Mouse (Mus musculus) thymus, postnatal 0 days (tissue): ENCODE measurements around the gene Nfe2. TPM values are rescaled to one million over a fixed set of nuclear protein-coding genes. Genes with fewer than 3 reads are reported as not detected.

ENCODE experiments used
- DNase-seq: peaks from one replicate; pipeline ENCODE4 v3.0.0-alpha.2; 2015; ENCODE audit warnings: low spot score
- microRNA counts: library from miRNA; unstranded; fragments of <30 nt; microRNA quantifications from one replicate; lab custom pipeline; 2015
- microRNA-seq: library from miRNA; unstranded; fragments of <30 nt; microRNA quantifications from one replicate; pipeline ENCODE4, GENCODE M21; 2016; ENCODE audit warnings: borderline number of aligned reads
- polyA plus RNA-seq: library from polyadenylated mRNA; unstranded; fragments of >200 nt; fragmentation: Nextera tagmentation; extraction: Ambion mirVana; gene quantifications from 2 replicates; pipeline ENCODE4 v1.2.1, GENCODE M21; 2015

Gene Nfe2
- polyA plus RNA-seq, 1 experiment from 2014 or later = 9.1 TPM

GRCm38 (mm10) chr15:103216052-103216451, 42.2 kb downstream of the Nfe2 start:
- no peak for DNase-seq

- peak; percentile 97 for DNase-seq
Measured at GRCm38 (mm10) chr15:103214971-103215907, 43.0 kb downstream of the Nfe2 start.

DNA sequence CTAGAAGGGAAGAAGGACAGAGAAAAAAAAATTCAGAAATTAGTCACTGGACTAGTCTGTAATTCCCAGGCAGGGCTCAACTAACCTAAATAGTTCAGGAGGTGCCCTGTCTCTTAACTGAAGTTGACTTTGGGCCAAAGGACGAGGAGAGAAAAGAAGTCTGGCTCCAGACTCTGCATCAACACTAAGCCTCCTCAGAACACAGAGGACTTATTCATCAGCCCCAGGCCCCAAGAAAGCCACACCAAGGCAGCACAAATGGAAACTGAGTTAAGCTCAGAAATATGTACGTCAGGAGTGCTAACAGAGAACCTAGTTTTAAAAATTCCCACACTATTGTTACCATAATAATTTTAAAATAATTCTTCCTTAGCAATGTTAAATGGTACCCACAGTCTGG, 44.1 kb downstream of the Nfe2 start:
- DNase-seq = no peak

GRCm38 (mm10) chr15:103205156-103205555, 53.0 kb downstream of the Nfe2 start:
- DNase-seq = peak; percentile 23

GRCm38 (mm10) chr15:103202088-103202793, 56.0 kb downstream of the Nfe2 start:
- no peak for DNase-seq

MicroRNA genes within 50 kb of the gene (microRNA counts, 519-probe panel; counts per million panel counts)
- 4,882 counts per million, percentile 83 among the panel's probes with 10 or more counts for microRNA mmu-miR-148b (lab: Ali Mortazavi, UCI)

Small RNA genes within 50 kb of the gene (microRNA-seq; reads per million reads assigned to microRNA genes)
- gene Mir148b = 590 reads per million, percentile 65 among the genes with 10 or more reads in this experiment

Other genes with a start within 250 kb of the Nfe2 start
- 0.07 and 0.17 TPM in 2 replicates for gene Hoxc4, start 239.5 kb downstream of the Nfe2 start, polyA plus RNA-seq
- gene Smug1, start 91.3 kb downstream of the Nfe2 start, polyA plus RNA-seq = 7.5 and 8.9 TPM in 2 replicates
- gene Cbx5, start 18.6 kb downstream of the Nfe2 start, polyA plus RNA-seq = 55.7 and 60.1 TPM in 2 replicates
- 683 and 713 TPM in 2 replicates for gene Hnrnpa1, start 18.0 kb downstream of the Nfe2 start, polyA plus RNA-seq
- 188 and 210 TPM in 2 replicates for gene Copz1, start 14.3 kb upstream of the Nfe2 start, polyA plus RNA-seq
- 0.06 TPM in 1 of 2 replicates, not detected in the other for gene Gpr84, start 52.2 kb upstream of the Nfe2 start, polyA plus RNA-seq
- 5.0 and 6.0 TPM in 2 replicates for gene Zfp385a, start 81.7 kb upstream of the Nfe2 start, polyA plus RNA-seq
- gene Itga5, start 108.4 kb upstream of the Nfe2 start, polyA plus RNA-seq = 9.6 and 10.5 TPM in 2 replicates
- gene Gtsf1, start 172.1 kb upstream of the Nfe2 start, polyA plus RNA-seq = 0.19 TPM in 1 of 2 replicates, not detected in the other
- 0.20 and 0.49 TPM in 2 replicates for gene Gtsf2, start 190.1 kb upstream of the Nfe2 start, polyA plus RNA-seq
- gene Nckap1l, start 195.4 kb upstream of the Nfe2 start, polyA plus RNA-seq = 55.5 and 57.3 TPM in 2 replicates
- 2.6 and 3.6 TPM in 2 replicates for gene Pde1b, start 244.6 kb upstream of the Nfe2 start, polyA plus RNA-seq